Mouse (Mus musculus): ENCODE measurements around the gene Cdipt. TPM values are rescaled to one million over a fixed set of nuclear protein-coding genes. Genes with fewer than 3 reads are reported as not detected.
A peak's percentile ranks its signal among the peaks of the same experiment; 100 is the strongest.

Cdipt gene
- total RNA-seq, 1 experiment from 2014 or later: 33.1 TPM

DNA sequence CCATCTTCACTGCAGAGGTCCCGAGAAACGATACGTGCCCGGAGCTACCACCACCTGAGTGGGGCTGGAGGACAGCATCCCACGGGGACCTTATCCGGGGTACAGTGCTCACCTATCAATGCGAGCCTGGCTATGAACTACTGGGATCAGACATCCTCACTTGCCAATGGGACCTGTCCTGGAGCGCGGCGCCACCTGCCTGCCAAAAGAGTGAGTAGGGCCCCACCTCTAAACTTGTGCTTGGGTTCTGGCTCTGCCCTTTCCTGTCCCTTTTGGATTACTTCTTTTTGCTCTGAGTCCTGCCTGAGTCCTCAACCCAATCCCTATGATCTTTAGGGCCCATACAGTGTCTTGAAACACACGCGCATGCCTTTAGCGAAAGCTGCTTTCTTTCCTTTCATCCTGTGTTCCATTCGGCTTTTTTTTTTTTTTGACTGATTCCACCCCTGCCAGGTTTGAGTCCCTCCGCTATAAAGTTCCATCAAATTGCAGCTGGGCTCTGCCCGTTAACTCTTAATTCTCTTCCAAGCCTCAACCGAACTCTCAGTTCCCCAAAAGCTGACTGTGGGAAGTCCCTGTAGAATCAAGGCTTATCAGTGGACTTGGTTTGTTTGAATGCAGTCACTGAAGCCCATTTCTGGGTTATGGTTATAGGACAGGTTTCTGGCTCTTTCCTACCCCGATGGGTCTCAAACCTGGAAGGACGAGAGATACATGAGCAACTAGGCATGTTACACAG lies 12.0 kb upstream of the Cdipt start:
- ATAC-seq (replicated peaks in 1 of 2; ENCODE audit: insufficient read depth in 1 of 2, low FRiP score in 2 of 2, low TSS enrichment in 1 of 2, low read depth in 1 of 2, poor library complexity in 2 of 2, severe bottlenecking in 2 of 2): peak in 1 of 2 experiments; percentile 32; a peak in 1 of 4 replicates

GRCm38 (mm10) chr7:126965568-126965967 lies 10.1 kb upstream of the Cdipt start:
- no peak for ATAC-seq (replicated peaks in 1 of 2; ENCODE audit: insufficient read depth in 1 of 2, low FRiP score in 2 of 2, low TSS enrichment in 1 of 2, low read depth in 1 of 2, poor library complexity in 2 of 2, severe bottlenecking in 2 of 2)

- ATAC-seq (replicated peaks in 1 of 2; ENCODE audit: insufficient read depth in 1 of 2, low FRiP score in 2 of 2, low TSS enrichment in 1 of 2, low read depth in 1 of 2, poor library complexity in 2 of 2, severe bottlenecking in 2 of 2): no peak
These were observed 8.4 kb upstream of the Cdipt start for GRCm38 (mm10) chr7:126967361-126967760.

DNA sequence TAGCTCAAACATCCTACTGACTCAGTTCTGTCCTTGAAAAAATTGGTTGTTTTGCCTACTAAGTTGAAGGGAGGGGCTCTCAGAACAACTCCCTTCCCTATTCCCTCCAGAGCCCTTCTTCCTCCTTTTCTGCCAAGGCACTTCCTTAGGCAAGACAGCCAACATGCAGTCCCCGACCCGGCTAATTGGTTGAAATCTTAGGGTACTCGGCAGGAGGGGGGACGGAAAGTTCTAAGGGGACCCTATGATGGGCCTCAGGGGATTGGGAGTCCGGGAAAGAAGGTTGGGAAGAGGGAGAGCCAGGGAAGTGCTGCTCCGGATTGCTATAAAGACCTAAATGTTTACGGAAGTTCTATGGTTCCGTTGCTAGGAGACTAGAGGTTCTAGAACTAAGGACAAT lies 221 bp upstream of the Cdipt start:
- ATAC-seq (replicated peaks in 1 of 2; ENCODE audit: insufficient read depth in 1 of 2, low FRiP score in 2 of 2, low TSS enrichment in 1 of 2, low read depth in 1 of 2, poor library complexity in 2 of 2, severe bottlenecking in 2 of 2): peak in 1 of 2 experiments; percentile 22; a peak in 1 of 4 replicates

- peak; percentile 95 to 96 for ATAC-seq (replicated peaks in 1 of 2; ENCODE audit: insufficient read depth in 1 of 2, low FRiP score in 2 of 2, low TSS enrichment in 1 of 2, low read depth in 1 of 2, poor library complexity in 2 of 2, severe bottlenecking in 2 of 2)
These were observed 494 bp downstream of the Cdipt start, which contains the start of gene Cdiptos for GRCm38 (mm10) chr7:126975950-126976866. TSS of gene Cdiptos (minus strand) at chr7:126976098.

DNA sequence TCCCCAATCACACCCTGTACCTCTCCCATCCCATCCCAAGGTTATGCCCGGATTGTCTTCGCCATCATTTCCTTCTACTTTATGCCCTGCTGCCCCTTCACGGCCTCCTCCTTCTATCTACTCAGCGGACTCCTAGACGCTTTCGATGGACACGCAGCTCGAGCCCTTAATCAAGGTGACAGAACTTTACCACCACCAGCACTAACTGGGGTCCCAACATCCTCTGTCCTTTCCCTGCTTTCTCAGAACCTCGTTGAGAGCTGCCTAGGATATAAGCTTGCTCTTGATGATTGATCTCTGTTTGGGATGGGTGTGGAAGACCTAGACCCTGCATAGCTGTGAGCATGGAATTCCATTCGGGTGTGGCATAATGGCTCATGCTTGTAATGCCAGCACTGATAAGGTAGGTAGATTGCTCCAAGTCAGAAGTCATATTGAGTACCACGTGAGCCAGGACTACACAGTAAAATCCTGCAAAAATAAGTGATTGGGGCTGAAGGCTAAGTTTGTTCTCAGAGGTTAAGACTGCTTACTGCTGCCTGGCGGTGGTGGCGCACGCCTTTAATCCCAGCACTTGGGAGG lies 1.3 kb downstream of the Cdipt start:
- ATAC-seq (replicated peaks in 1 of 2; ENCODE audit: insufficient read depth in 1 of 2, low FRiP score in 2 of 2, low TSS enrichment in 1 of 2, low read depth in 1 of 2, poor library complexity in 2 of 2, severe bottlenecking in 2 of 2): no peak

- ATAC-seq (replicated peaks in 1 of 2; ENCODE audit: insufficient read depth in 1 of 2, low FRiP score in 2 of 2, low TSS enrichment in 1 of 2, low read depth in 1 of 2, poor library complexity in 2 of 2, severe bottlenecking in 2 of 2): no peak
These were observed 3.1 kb downstream of the Cdipt start for GRCm38 (mm10) chr7:126978841-126979240.

DNA sequence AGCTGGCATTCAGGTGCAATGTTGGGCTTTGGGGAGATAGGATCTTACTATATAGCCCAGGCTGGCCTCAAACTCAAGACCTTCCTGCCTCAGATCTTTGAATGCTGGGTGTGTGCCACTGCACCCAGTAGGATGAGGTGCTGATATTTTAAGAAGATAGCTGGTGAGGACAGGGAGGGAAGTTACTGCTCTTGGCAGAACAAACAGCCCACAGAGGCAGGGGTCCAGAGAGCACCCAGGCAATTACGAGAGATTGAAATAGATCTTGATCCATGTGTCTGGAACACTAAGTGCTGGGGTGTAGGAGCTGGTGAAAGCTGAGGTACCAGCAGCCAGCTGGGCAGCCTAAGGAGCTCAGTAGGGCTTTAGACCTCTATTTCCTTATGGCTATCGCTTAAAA lies 5.9 kb downstream of the Cdipt start:
- ATAC-seq (replicated peaks in 1 of 2; ENCODE audit: insufficient read depth in 1 of 2, low FRiP score in 2 of 2, low TSS enrichment in 1 of 2, low read depth in 1 of 2, poor library complexity in 2 of 2, severe bottlenecking in 2 of 2): no peak

- no peak for ATAC-seq (replicated peaks in 1 of 2; ENCODE audit: insufficient read depth in 1 of 2, low FRiP score in 2 of 2, low TSS enrichment in 1 of 2, low read depth in 1 of 2, poor library complexity in 2 of 2, severe bottlenecking in 2 of 2)
These were observed 6.3 kb downstream of the Cdipt start for GRCm38 (mm10) chr7:126982054-126982453.

- no peak for ATAC-seq (replicated peaks in 1 of 2; ENCODE audit: insufficient read depth in 1 of 2, low FRiP score in 2 of 2, low TSS enrichment in 1 of 2, low read depth in 1 of 2, poor library complexity in 2 of 2, severe bottlenecking in 2 of 2)
These were observed 7.4 kb downstream of the Cdipt start for GRCm38 (mm10) chr7:126983113-126983512.

- ATAC-seq (replicated peaks in 1 of 2; ENCODE audit: insufficient read depth in 1 of 2, low FRiP score in 2 of 2, low TSS enrichment in 1 of 2, low read depth in 1 of 2, poor library complexity in 2 of 2, severe bottlenecking in 2 of 2): no peak
These were observed 9.1 kb downstream of the Cdipt start for GRCm38 (mm10) chr7:126984667-126985444.

GRCm38 (mm10) chr7:126986319-126986718 lies 10.6 kb downstream of the Cdipt start:
- ATAC-seq (replicated peaks in 1 of 2; ENCODE audit: insufficient read depth in 1 of 2, low FRiP score in 2 of 2, low TSS enrichment in 1 of 2, low read depth in 1 of 2, poor library complexity in 2 of 2, severe bottlenecking in 2 of 2): peak; percentile 56 to 65; a peak in 3 of 4 replicates

DNA sequence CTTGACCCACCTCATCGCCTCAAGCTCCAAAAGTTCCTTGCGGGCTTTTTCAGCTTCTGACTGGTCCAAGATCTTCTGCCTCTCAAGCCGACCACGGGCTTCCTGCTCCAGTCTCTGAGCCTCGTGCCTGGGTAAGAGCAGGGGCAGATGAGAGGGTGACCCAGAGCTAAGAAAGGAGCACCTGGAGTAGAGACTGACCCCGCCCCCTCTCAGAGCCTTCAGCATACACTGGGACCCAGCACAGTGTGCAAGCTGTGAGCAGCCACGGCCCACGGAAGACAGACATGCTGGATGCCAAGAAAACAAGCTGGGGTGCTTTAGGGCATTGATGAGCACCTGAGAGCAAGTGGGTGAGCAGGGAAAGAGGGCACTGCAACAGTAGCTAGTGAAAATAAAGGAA lies 13.1 kb downstream of the Cdipt start:
- no peak for ATAC-seq (replicated peaks in 1 of 2; ENCODE audit: insufficient read depth in 1 of 2, low FRiP score in 2 of 2, low TSS enrichment in 1 of 2, low read depth in 1 of 2, poor library complexity in 2 of 2, severe bottlenecking in 2 of 2)

DNA sequence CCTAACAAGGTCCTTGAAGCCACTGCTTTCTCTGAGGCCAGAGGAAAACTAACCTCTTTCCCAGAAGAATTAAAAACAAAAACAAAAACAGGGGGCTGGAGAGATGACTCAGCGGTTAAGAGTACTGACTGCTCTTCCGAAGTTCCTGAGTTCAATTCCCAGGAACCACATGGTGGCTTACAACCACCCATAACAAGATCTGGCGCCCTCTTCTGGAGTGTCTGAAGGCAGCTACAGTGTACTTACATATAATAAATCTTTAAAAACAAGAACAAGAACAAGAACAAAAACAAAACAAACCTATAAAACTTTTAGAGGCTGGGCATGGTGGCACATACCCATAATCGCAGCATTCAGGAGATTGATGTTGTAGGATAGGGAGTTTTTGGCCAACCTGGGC lies 20.7 kb downstream of the Cdipt start:
- no peak for ATAC-seq (replicated peaks in 1 of 2; ENCODE audit: insufficient read depth in 1 of 2, low FRiP score in 2 of 2, low TSS enrichment in 1 of 2, low read depth in 1 of 2, poor library complexity in 2 of 2, severe bottlenecking in 2 of 2)

GRCm38 (mm10) chr7:126999568-126999967 lies 23.9 kb downstream of the Cdipt start:
- no peak for ATAC-seq (replicated peaks in 1 of 2; ENCODE audit: insufficient read depth in 1 of 2, low FRiP score in 2 of 2, low TSS enrichment in 1 of 2, low read depth in 1 of 2, poor library complexity in 2 of 2, severe bottlenecking in 2 of 2)

GRCm38 (mm10) chr7:127003620-127004019 lies 27.9 kb downstream of the Cdipt start:
- no peak for ATAC-seq (replicated peaks in 1 of 2; ENCODE audit: insufficient read depth in 1 of 2, low FRiP score in 2 of 2, low TSS enrichment in 1 of 2, low read depth in 1 of 2, poor library complexity in 2 of 2, severe bottlenecking in 2 of 2)

- ATAC-seq (replicated peaks in 1 of 2; ENCODE audit: insufficient read depth in 1 of 2, low FRiP score in 2 of 2, low TSS enrichment in 1 of 2, low read depth in 1 of 2, poor library complexity in 2 of 2, severe bottlenecking in 2 of 2): no peak
These were observed 28.6 kb downstream of the Cdipt start for GRCm38 (mm10) chr7:127004122-127004875.

All from hematopoietic stem cell, adult 5-6 weeks (primary cell).